Mouse (Mus musculus): ENCODE results near the gene Tmcc3.
A peak's percentile ranks its signal among the peaks of the same experiment; 100 is the strongest.

Tmcc3 gene

GRCm38 (mm10) chr10:94415950-94416844, 104.4 kb downstream of the Tmcc3 start:
- peak; percentile 37 for DNase-seq (ENCODE audit: low spot score)

- no peak for DNase-seq (ENCODE audit: low spot score)
These were observed 105.9 kb downstream of the Tmcc3 start for GRCm38 (mm10) chr10:94417643-94418042.

GRCm38 (mm10) chr10:94426000-94426920, 114.5 kb downstream of the Tmcc3 start:
- peak; percentile 72 for DNase-seq (ENCODE audit: low spot score)

- DNase-seq (ENCODE audit: low spot score) = no peak
These were observed 115.1 kb downstream of the Tmcc3 start for GRCm38 (mm10) chr10:94426921-94427270.

- no peak for DNase-seq (ENCODE audit: low spot score)
These were observed 116.6 kb downstream of the Tmcc3 start for GRCm38 (mm10) chr10:94428186-94428942.

GRCm38 (mm10) chr10:94430566-94430965, 118.8 kb downstream of the Tmcc3 start:
- no peak for DNase-seq (ENCODE audit: low spot score)

GRCm38 (mm10) chr10:94432933-94433332, 121.2 kb downstream of the Tmcc3 start:
- no peak for DNase-seq (ENCODE audit: low spot score)

GRCm38 (mm10) chr10:94433901-94434300, 122.2 kb downstream of the Tmcc3 start:
- DNase-seq (ENCODE audit: low spot score) = no peak

GRCm38 (mm10) chr10:94442725-94443124, 131.0 kb downstream of the Tmcc3 start:
- no peak for DNase-seq (ENCODE audit: low spot score)

GRCm38 (mm10) chr10:94443453-94443852, 131.7 kb downstream of the Tmcc3 start:
- DNase-seq (ENCODE audit: low spot score) = no peak

- DNase-seq (ENCODE audit: low spot score) = no peak
These were observed 133.4 kb downstream of the Tmcc3 start for GRCm38 (mm10) chr10:94445192-94445591.

- no peak for DNase-seq (ENCODE audit: low spot score)
These were observed 134.7 kb downstream of the Tmcc3 start for GRCm38 (mm10) chr10:94446379-94447008.

GRCm38 (mm10) chr10:94449676-94450075, 137.9 kb downstream of the Tmcc3 start:
- DNase-seq (ENCODE audit: low spot score) = no peak

GRCm38 (mm10) chr10:94450781-94451180, 139.0 kb downstream of the Tmcc3 start:
- DNase-seq (ENCODE audit: low spot score) = no peak

- DNase-seq (ENCODE audit: low spot score) = no peak
These were observed 145.7 kb downstream of the Tmcc3 start for GRCm38 (mm10) chr10:94457454-94457853.

- no peak for DNase-seq (ENCODE audit: low spot score)
These were observed 146.9 kb downstream of the Tmcc3 start for GRCm38 (mm10) chr10:94458690-94459089.

GRCm38 (mm10) chr10:94461378-94461777, 149.6 kb downstream of the Tmcc3 start:
- DNase-seq (ENCODE audit: low spot score) = no peak

GRCm38 (mm10) chr10:94461871-94462270, 150.1 kb downstream of the Tmcc3 start:
- DNase-seq (ENCODE audit: low spot score) = no peak

GRCm38 (mm10) chr10:94462386-94463064, 150.8 kb downstream of the Tmcc3 start:
- no peak for DNase-seq (ENCODE audit: low spot score)

GRCm38 (mm10) chr10:94463410-94463809, 151.7 kb downstream of the Tmcc3 start:
- DNase-seq (ENCODE audit: low spot score) = no peak

GRCm38 (mm10) chr10:94465646-94466045, 153.9 kb downstream of the Tmcc3 start:
- no peak for DNase-seq (ENCODE audit: low spot score)
